Mouse (Mus musculus) common myeloid progenitor, adult 5-6 weeks (primary cell): ENCODE measurements around the gene Stx8. TPM values are rescaled to one million over a fixed set of nuclear protein-coding genes. Genes with fewer than 3 reads are reported as not detected.
A peak's percentile ranks its signal among the peaks of the same experiment; 100 is the strongest.

Experiments used
- ATAC-seq: replicated peaks from 2 replicates; pipeline ENCODE4 v1.8.0; 2016; ENCODE audit warnings: low read depth, mild to moderate bottlenecking, moderate TSS enrichment, inconsistent platforms; ENCODE audit not compliant: poor library complexity, severe bottlenecking
- total RNA-seq: library from RNA; stranded (forward); fragments of 200-1000, 187-1606 nt; gene quantifications from 2 replicates; pipeline ENCODE4 v1.2.3, GENCODE M21; 2017

Stx8 gene
- total RNA-seq, 1 experiment from 2014 or later, result 19.6 TPM

DNA sequence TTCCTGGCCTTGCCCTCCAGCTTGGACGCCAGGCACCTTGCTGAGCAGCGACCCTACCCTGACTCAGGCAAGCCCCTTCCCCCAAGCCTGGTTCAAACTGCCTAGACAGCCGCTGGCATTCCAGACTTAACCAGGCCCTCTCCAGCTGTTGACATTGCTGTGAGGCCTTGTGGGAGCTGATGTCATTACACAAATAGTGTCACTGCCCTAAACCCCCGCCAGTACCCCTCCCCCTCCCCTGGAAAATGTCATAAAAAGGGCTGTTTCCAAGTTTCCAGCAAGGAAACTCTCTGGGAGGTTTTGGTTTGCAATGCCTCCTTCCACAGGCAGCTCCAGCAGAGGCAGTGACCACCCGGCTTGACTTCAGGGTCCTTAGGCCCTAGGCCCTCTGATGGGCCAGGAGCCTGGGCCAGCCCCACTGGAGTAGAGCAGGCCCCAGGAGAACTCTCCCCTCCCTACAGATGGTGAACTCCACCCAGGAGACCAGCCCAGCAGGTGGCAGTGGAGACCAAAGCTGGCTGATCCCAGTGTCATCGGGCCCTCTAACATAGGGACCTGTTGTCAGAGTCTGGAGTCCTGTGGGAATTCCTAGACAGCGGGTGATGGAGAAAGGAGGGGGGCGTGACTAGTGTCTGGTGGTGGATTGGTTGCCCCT, 246.1 kb downstream of the Stx8 start:
- ATAC-seq, result no peak

DNA sequence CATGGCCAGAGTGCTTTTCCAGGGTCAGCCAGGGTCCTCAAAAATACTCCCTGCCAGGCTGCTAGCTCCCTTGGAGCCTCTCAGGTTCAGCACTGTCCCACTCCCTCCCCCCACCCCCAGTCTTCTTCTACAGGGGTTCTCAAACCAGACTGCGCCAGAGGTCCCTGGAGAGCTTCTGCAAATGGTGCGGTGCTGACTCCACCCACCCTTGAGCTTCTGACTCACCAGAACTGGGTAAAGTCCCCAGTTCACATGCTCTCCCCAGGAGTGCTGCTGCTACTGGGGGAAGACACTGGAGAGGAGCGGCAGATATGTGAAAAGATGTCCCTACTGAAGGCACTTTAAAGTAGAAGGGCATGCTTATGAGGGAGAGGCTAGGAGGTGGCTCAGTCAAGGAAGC, 247.9 kb downstream of the Stx8 start:
- ATAC-seq, result peak; percentile 40; the same call in 1 of the 2 replicates

DNA sequence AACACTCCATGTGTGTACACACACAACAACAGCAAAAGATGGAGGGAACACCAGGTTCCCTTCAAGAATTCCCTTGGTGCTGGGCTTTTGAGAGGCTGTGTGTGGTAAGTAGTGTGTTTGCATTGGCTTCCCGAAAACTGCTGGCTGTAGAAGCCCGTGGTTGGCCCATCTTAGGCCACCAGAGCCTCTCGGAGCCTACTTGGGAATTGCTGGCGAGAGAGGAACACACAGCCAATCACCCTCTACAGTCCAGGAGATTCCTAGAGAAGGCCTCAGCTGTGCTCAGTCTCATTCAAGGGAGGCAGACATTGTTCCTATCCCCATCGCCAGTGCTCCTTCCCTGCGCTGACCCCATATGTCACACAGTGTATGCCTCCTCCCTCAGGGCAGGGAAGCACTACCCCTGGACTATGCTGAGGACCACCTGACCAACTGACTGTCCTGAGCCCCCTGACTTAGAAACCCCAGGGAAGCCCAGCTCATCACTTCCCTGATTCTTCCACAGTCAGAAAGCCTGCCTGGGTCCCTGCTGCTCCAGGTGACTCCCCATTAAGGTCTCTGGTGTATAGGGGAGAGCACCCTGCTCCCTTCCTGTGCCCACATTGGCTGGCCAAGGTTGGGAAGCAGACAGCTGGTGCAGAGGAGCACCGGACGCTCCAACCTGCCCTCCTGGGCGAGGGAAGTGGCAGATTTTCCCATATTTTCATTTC, 248.7 kb downstream of the Stx8 start:
- no peak for ATAC-seq

- no peak for ATAC-seq
These were observed 249.4 kb downstream of the Stx8 start for GRCm38 (mm10) chr11:68215206-68215912.

DNA sequence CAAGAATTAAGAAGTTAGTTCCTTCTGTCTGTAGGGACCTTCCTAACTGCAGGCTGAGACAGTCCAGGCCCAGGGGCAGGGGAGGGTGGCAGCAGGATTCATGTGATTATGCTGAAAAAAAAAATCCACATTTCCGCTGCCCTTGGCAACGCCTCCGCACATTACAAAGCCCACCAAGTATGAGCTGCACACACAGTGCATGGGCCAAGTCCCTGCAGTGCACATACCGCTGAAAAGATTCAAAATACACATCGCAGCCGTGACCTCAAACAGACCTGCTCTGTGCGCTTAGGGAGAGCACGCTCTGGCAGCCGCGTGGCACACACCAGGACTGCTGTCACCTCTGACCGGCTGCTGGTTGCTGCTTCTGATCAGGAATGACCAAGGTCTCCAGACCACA, 250.0 kb downstream of the Stx8 start:
- no peak for ATAC-seq

DNA sequence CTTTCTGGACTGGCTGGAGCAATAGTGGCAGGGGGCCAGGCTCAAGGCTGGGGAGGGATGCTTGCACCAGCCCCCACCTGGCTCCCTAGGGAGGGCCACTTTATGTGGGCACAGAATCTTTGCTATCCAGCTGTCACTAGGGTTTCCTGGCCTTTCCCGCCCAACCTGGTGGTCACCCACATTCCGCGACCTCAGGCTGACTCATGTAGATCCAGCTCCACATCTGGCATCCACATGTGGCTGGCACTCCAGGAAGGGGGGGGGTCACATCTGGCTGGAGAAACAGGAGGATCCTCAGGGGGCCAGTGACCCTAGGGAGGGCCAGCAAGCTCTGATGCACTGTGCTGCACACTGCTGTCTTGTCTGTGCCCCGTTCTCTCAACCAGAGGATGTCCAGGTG, 254.7 kb downstream of the Stx8 start:
- ATAC-seq, result no peak

DNA sequence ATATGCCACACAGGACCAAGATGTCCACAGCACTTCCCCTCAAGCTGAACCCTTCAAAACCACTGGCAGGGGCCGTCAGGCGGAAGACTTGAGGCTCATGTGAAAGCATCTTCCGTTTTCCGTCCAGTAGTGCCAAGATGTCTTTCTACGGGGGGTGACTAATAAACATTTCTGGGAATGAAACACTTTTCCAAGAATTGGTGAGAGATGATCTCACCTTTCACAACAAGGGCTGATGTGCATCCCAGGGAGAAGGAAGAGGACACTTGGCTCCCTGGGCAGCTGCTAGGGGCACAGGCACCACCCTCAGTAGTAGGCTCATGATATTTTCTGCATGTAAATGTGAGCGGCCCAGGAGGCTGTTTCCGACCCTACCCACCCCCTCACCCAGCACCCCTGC, 256.2 kb downstream of the Stx8 start:
- no peak for ATAC-seq

GRCm38 (mm10) chr11:68223143-68223542, 257.1 kb downstream of the Stx8 start:
- ATAC-seq, result no peak

- ATAC-seq, result no peak
These were observed 260.7 kb downstream of the Stx8 start for GRCm38 (mm10) chr11:68226654-68227057.

DNA sequence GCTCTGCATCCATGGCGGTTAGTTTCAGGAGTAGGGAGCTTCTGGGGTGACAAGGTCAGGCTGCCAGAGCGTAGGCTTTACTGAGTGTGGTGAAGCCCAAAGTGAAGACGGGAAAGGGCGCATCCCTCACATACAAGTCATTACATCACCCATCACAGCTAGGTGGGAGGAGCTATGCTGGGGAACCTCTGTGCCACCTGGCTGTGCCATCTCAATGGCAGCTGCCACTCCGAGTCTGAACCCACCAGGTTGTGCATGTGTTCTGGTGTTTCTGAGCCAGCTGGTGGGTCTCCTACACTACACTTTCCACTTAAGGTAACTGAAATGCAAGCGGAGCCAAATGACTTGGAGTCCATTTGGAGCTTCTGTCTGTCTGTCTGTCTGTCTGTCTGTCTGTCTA, 261.8 kb downstream of the Stx8 start:
- no peak for ATAC-seq

GRCm38 (mm10) chr11:68228941-68229665, 263.1 kb downstream of the Stx8 start:
- ATAC-seq, result no peak

DNA sequence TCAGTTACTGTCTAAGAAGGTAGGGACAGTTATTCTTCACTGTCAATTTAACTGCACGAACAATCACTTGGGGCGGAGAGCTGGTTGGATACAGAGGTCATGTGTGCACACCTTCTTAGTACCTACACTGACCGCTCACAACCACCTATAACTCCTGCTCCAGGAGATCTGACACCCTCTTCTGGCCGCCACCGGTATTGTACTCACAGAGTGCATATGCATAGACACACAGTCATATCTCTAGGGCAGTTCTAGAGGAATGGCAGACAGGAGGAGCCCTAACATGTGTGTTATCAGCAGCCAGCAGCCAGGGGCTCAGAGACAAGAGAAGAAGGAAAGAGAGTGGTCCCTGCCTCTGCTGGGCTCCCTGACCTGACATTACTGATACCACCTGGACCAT, 265.6 kb downstream of the Stx8 start:
- no peak for ATAC-seq

DNA sequence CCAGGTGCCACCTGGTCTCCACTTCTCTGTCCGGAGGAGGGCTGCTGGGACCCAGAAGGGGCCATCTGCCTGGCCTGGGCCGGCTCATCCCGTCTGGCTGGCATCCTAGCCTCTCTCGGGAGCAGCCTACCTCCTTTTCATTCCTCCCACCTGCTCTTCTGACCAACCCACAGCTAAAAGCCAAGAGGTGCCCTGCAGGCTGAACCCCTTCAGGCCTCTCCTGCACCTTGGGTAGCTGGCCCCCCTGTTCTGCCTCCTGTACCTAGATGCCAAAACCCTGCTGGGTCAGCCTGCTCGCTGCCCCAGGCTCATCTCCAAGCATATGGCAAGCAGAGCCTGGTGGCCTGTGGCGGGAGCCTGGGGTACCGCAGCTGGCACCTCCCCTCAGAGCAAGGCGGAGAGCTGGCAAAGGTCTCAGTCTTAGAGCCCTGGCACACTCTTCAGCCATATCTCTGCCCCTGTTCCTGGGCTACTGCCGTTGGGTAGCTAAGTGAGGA, 267.5 kb downstream of the Stx8 start:
- ATAC-seq, result no peak

- ATAC-seq, result no peak
These were observed 273.8 kb downstream of the Stx8 start for GRCm38 (mm10) chr11:68239756-68240155.

GRCm38 (mm10) chr11:68244254-68244991, 278.4 kb downstream of the Stx8 start:
- no peak for ATAC-seq

DNA sequence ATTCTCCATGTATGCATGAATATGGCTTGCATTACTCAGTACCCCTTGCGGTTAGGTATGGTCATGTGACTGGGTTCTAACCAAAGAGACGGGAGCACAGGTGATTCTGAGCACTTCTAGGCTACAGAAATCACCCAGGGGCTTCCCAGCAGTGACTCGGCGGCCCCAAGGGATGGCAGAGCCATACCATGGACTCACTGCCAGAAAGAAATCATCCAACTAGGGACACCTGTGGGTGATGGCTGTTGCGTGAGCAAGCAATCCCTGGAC, 278.9 kb downstream of the Stx8 start:
- ATAC-seq, result no peak

GRCm38 (mm10) chr11:68247897-68248296, 281.9 kb downstream of the Stx8 start:
- no peak for ATAC-seq

DNA sequence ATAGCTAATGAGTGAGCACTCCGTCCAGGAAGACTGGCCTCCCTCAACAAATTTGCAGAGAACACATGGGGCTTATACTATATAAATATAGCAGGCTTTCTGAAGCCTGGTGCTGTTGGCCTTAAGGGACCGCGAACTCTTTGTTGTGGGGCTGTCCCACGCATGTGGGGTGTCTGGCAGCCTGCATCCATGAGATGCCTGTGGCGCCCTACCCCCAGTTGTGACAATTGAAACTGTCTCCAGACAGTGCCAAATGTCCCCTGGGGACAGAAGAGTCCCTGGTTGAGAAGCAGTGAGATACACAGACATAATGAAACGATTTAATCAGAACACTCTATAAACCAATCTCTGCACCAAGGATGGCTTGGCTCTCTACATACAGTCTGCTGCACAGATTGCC, 284.1 kb downstream of the Stx8 start:
- no peak for ATAC-seq

DNA sequence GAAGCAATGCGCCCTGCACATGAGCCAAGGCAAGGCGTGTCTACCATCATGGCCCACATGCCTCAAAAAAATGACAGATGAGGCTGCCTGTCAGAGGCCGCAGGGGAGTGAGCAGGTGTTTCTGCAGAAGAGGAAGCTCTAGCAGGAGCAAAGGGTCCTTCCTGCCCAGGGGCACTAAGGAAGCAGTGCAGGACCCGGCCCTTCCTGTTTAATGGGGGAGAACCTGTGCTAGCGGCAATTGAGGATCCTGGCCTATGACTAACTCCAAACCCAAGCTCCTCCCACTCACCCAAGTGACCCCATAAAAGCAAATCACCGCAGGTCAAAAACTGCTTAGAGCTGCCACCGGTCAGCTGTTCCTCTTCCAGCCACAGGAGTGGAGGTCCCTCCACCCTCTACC, 287.5 kb downstream of the Stx8 start:
- 0 out of 2 replicates have a peak, but pooled peaks have one; percentile 45 for ATAC-seq
